Mouse (Mus musculus) C2C12 (cell line): ENCODE data around the gene Krt18. TPM values are rescaled to one million over a fixed set of nuclear protein-coding genes. Genes with fewer than 3 reads are reported as not detected.
A peak's percentile ranks its signal among the peaks of the same experiment; 100 is the strongest.

ENCODE experiments used
- H3K27me3 ChIP-seq: one replicate; pipeline ENCODE4 v1.6.1; 2011; ENCODE audit not compliant: control insufficient read depth, insufficient read depth, insufficient read length
- H3K36me3 ChIP-seq: one replicate; pipeline ENCODE4 v1.6.1; 2011; ENCODE audit not compliant: control insufficient read depth, insufficient read depth
- H3K4me3 ChIP-seq: one replicate; pipeline ENCODE4 v1.5.1; 2011; ENCODE audit warnings: mild to moderate bottlenecking, control low read depth; ENCODE audit not compliant: poor library complexity, insufficient read depth, severe bottlenecking
- H3K79me2 ChIP-seq: one replicate; pipeline ENCODE4 v1.6.1; 2011; ENCODE audit not compliant: control insufficient read depth, insufficient read depth
- H3K79me3 ChIP-seq: one replicate; pipeline ENCODE4 v1.6.1; 2011; ENCODE audit warnings: low read depth, control low read depth
- H3ac ChIP-seq: one replicate; pipeline ENCODE3; 2011; ENCODE audit warnings: low read depth; ENCODE audit not compliant: control insufficient read depth, insufficient read length
- CEBPB ChIP-seq: IDR thresholded peaks from one replicate; pipeline ENCODE4 v1.6.1; 2011; ENCODE audit warnings: low read depth, mild to moderate bottlenecking, control low read depth, moderate library complexity
- CTCF ChIP-seq: IDR thresholded peaks from one replicate; pipeline ENCODE4 v1.5.1; 2011; ENCODE audit not compliant: control insufficient read depth, insufficient read depth, insufficient read length
- FOSL1 ChIP-seq: IDR thresholded peaks from one replicate; pipeline ENCODE4 v1.8.0; 2011; ENCODE audit warnings: mild to moderate bottlenecking, low read length; ENCODE audit not compliant: poor library complexity, insufficient read depth, severe bottlenecking
- MAX ChIP-seq: IDR thresholded peaks from one replicate; pipeline ENCODE4 v1.6.1; 2011; ENCODE audit warnings: mild to moderate bottlenecking, control low read depth
- MYOD1 ChIP-seq: IDR thresholded peaks from one replicate; pipeline ENCODE4 v1.6.1; 2011; ENCODE audit warnings: low read depth; ENCODE audit not compliant: control insufficient read depth, insufficient read length
- MYOG ChIP-seq: IDR thresholded peaks from one replicate; pipeline ENCODE4 v1.6.1; 2011; ENCODE audit not compliant: control insufficient read depth, insufficient read length; ENCODE audit errors: extremely low read depth
- USF1 ChIP-seq: IDR thresholded peaks from one replicate; pipeline ENCODE4 v1.6.1; 2011; ENCODE audit warnings: low read depth, mild to moderate bottlenecking, control low read depth, moderate library complexity
- polyA plus RNA-seq: library from polyadenylated mRNA; unstranded; fragments of >200 nt; fragmentation: generic; extraction: Trizol; gene quantifications from one replicate; pipeline ENCODE4 v1.2.1, GENCODE M21; 2012; ENCODE audit warnings: missing spikeins

The Krt18 gene
- polyA plus RNA-seq, 1 experiment = 0.04 TPM

DNA sequence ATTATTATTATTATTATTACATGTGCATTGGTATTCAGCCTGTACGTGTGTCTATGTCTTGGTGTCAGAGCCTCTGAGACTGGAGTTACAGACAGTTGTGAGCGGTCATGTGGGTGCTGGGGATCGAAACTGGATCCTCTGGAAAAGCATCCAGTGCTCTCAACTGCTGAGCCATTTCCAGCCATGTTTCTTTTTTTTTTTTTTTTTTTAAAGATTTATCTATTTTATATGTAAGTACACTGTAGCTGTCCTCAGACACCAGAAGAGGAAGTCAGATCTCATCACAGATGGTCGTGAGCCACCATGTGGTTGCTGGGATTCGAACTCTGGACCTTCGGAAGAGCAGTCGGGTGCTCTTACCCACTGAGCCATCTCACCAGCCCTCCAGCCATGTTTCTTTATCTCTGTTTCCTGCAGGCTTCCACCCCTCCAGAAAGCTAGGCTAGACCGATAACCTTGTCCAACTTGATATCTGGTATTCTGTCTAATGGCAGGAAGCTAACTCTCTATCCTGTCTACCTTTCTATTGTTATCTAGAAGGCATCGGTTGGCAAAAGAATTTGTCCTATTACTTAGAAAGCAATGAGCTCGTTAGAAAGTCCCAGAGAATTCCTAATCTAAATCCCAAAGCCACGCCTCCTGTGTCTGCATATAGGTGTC lies 28.2 kb upstream of the Krt18 start:
- no peaks in the 10 kb centered on the region for H3K79me3 ChIP-seq
- H3ac ChIP-seq = no peak overlapping the region
- H3K4me3 ChIP-seq = no peak overlapping the region
- H3K79me2 ChIP-seq = no peaks in the 10 kb centered on the region
- H3K27me3 ChIP-seq = no peaks in the 10 kb centered on the region
- no peaks in the 10 kb centered on the region for H3K36me3 ChIP-seq
- TF ChIP-seq FOSL1 = no peak
- TF ChIP-seq USF1 = no peak
- TF ChIP-seq MAX = no peak
- TF ChIP-seq CTCF = no peak
- TF ChIP-seq CEBPB = no peak
- no peak for TF ChIP-seq MYOD1
- TF ChIP-seq MYOG = no peak

DNA sequence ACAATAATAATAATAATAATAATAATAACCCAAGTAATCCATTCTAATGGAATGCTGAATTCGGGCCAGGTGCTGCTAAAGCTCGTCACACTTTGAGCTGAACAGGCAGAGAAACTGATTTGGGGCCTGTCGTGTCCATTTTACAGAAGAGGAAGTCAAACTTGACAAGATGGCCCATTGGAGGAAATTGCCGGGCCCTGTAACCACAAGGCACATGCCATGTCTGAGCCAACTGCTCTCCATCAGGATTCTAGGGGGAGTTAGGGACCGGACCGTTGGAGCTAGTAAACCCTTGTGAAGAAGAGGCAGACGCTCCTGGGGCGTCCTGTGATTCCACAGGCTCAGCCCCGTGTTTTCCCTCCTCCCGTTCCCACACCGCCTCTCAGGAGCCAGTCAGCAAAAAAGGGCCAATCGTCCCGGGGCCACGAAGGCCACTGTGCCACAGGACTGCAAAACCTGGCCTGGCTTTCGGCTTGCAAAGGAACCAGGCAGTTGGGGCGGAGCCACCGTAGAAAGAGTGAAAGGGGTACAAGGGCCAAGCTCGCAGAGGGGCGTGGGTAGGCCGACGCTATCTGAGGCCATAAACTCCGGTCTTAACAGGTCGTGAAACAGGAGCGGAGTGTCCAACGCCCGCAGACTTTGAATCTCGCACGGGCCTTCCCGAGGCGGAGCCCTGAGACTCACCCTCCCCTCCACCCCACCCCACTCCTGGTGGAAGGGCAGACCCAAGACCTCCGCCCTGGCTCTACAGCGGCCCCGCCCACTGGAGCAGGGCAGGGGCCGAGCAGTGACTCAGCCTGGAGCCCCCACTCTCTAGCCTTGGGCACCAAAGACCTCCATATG lies 25.1 kb upstream of the Krt18 start:
- H3K27me3 ChIP-seq = no peaks in the 10 kb centered on the region
- no peak overlapping the region for H3K4me3 ChIP-seq

DNA sequence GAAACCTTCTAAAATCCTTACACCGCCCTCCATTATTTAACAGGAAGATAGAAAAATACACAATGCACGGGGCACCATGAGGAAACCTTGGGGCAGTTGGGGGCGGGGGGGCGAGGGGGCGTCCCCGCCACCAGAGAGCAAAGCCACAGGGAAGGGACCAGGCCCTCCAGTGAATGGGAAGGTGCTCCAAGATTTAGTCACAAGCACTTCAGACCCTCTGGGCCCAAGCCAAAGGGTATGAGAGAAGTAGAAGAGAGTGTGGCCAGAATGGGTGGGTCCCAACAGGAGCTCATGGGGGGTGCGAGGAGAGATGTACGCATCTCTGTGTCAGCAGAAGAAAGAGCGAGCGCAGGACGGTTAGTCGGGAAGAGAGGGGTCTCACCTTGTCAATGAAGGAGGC lies 24.5 kb upstream of the Krt18 start:
- no peaks in the 10 kb centered on the region for H3K79me2 ChIP-seq
- no peaks in the 10 kb centered on the region for H3K27me3 ChIP-seq
- no peak overlapping the region for H3ac ChIP-seq
- TF ChIP-seq MYOG (no peak), FOSL1 (no peak), MYOD1 (no peak)
- no peak overlapping the region for H3K4me3 ChIP-seq
- H3K36me3 ChIP-seq = no peaks in the 10 kb centered on the region
- H3K79me3 ChIP-seq = no peaks in the 10 kb centered on the region

More for the DNA sequence above, 25.1 kb upstream of the Krt18 start:
- Histone ChIP-seq H3ac (no peak overlapping the region), H3K36me3 (no peaks in the 10 kb centered on the region), H3K79me2 (no peaks in the 10 kb centered on the region), H3K79me3 (no peaks in the 10 kb centered on the region)
- TF ChIP-seq USF1 = no peak
- TF ChIP-seq CTCF = no peak
- TF ChIP-seq MAX = no peak

DNA sequence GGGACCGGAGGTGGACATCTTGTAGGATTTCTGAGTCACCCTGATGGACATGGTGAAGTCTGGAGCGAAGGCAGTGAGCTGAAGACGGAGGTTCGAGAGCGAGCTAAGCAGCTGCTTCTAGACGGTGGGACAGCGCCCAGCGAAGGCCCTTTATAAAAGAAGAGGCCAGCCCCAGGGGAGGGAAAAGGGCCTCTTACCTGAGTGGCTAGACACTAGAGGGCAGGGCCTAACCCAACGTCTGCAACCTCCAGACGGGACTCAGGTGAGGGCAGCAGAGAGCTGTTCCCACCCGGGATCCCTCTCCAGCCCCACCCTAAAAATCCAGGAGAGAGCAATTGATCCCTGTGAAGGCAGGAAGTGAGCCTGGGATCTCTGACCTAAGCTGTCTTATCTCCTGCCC lies 23.8 kb upstream of the Krt18 start, which contains the start of gene Krt8:
Gene Krt8 (minus strand): TSS at position 294 of the 400 bp plus-strand sequence.
- Histone ChIP-seq H3K27me3 (no peaks in the 10 kb centered on the region), H3K79me2 (no peaks in the 10 kb centered on the region), H3K4me3 (no peak within 1 kb of the TSS), H3ac (no peak within 1 kb of the TSS), H3K36me3 (no peaks in the 10 kb centered on the region), H3K79me3 (no peaks in the 10 kb centered on the region)
- no peak for TF ChIP-seq USF1
- no peak for TF ChIP-seq FOSL1
- no peak for TF ChIP-seq MAX
- TF ChIP-seq MYOG = no peak
- no peak for TF ChIP-seq MYOD1
- no peak for TF ChIP-seq CTCF
- no peak for TF ChIP-seq CEBPB

- Histone ChIP-seq H3K36me3 (no peaks in the 10 kb centered on the region), H3K4me3 (no peak overlapping the region), H3K79me3 (no peaks in the 10 kb centered on the region), H3K79me2 (no peaks in the 10 kb centered on the region), H3ac (no peak overlapping the region), H3K27me3 (no peaks in the 10 kb centered on the region)
- TF ChIP-seq USF1 = no peak
- peak; percentile 74 for TF ChIP-seq CEBPB
- peak; percentile 95 for TF ChIP-seq MYOD1
- no peak for TF ChIP-seq CTCF
- no peak for TF ChIP-seq MAX
- TF ChIP-seq FOSL1 = peak; percentile 81
- no peak for TF ChIP-seq MYOG
These were observed 22.7 kb upstream of the Krt18 start for GRCm38 (mm10) chr15:102005290-102005689.

GRCm38 (mm10) chr15:102006317-102006716 lies 21.7 kb upstream of the Krt18 start:
- no peak overlapping the region for H3ac ChIP-seq
- H3K4me3 ChIP-seq = no peak overlapping the region
- H3K36me3 ChIP-seq = no peaks in the 10 kb centered on the region
- H3K27me3 ChIP-seq = no peaks in the 10 kb centered on the region
- no peaks in the 10 kb centered on the region for H3K79me3 ChIP-seq
- no peaks in the 10 kb centered on the region for H3K79me2 ChIP-seq
- no peak for TF ChIP-seq MYOD1
- TF ChIP-seq FOSL1 = no peak
- TF ChIP-seq MAX = no peak
- TF ChIP-seq CEBPB = no peak
- TF ChIP-seq CTCF = no peak
- TF ChIP-seq USF1 = no peak
- no peak for TF ChIP-seq MYOG
